Mouse (Mus musculus) heart, postnatal 0 days (tissue): ENCODE data around the gene Nav2. TPM values are rescaled to one million over a fixed set of nuclear protein-coding genes. Genes with fewer than 3 reads are reported as not detected.

Experiments used
- ATAC-seq: fragments of 200-750 bp; cut with Nextera tagmentation; 2 replicates; pipeline ENCODE4 v1.8.0; 2017; ENCODE audit warnings: low read depth, moderate number of reproducible peaks, moderate library complexity; ENCODE audit not compliant: insufficient read depth
- DNase-seq: peaks from one replicate; pipeline ENCODE4 v3.0.0-alpha.2; 2016; ENCODE audit warnings: low spot score
- H3K27ac ChIP-seq: fragments of 300-500 bp; sonication (generic); 2 replicates; pipeline ENCODE4 v1.5.1; 2014; ENCODE audit warnings: low read depth, mild to moderate bottlenecking
- H3K27me3 ChIP-seq: fragments of 300-500 bp; sonication (generic); 2 replicates; pipeline ENCODE4 v1.6.1; 2014; ENCODE audit warnings: low read length, mixed read lengths; ENCODE audit not compliant: control insufficient read depth, insufficient read depth
- H3K36me3 ChIP-seq: fragments of 300-500 bp; sonication (generic); replicated peaks from 2 replicates; pipeline ENCODE4 v1.6.1; 2014; ENCODE audit warnings: low read length, mixed read lengths; ENCODE audit not compliant: control insufficient read depth, insufficient read depth
- H3K4me1 ChIP-seq: fragments of 300-500 bp; sonication (generic); 2 replicates; pipeline ENCODE4 v1.6.1; 2014; ENCODE audit warnings: antibody characterized with exemption; ENCODE audit not compliant: control insufficient read depth, insufficient read depth
- H3K4me2 ChIP-seq: fragments of 300-500 bp; sonication (generic); 2 replicates; pipeline ENCODE4 v1.6.1; 2014; ENCODE audit warnings: low read depth, mild to moderate bottlenecking, low read length, moderate library complexity
- H3K4me3 ChIP-seq: fragments of 300-500 bp; sonication (generic); 2 replicates; pipeline ENCODE4 v1.5.1; 2014; ENCODE audit warnings: low read depth, low read length
- H3K9ac ChIP-seq: fragments of 300-500 bp; sonication (generic); replicated peaks from 2 replicates; pipeline ENCODE4 v1.6.1; 2014; ENCODE audit warnings: low read depth, low read length, mixed read lengths
- H3K9me3 ChIP-seq: fragments of 300-500 bp; sonication (generic); replicated peaks from 2 replicates; pipeline ENCODE4 v1.6.1; 2016; ENCODE audit warnings: low read length; ENCODE audit not compliant: control insufficient read depth
- CTCF ChIP-seq: IDR thresholded peaks from 2 replicates; pipeline ENCODE4 v1.5.1; 2016; ENCODE audit warnings: antibody characterized with exemption, control low read depth, low read depth
- EP300 ChIP-seq: IDR thresholded peaks from 2 replicates; pipeline ENCODE4 v1.6.1; 2016; ENCODE audit warnings: antibody characterized with exemption, low read depth
- WGBS: fragments of 180-500 bp; shearing (Covaris S2); extraction: QIAGEN DNeasy Blood & Tissue Kit; methylation state at CpG from one replicate; pipeline ENCODE4 v1.1.7; 2014; 5-methylcytosine and 5-hydroxymethylcytosine counted together
- polyA plus RNA-seq: library from polyadenylated mRNA; unstranded; fragments of >200 nt; fragmentation: Nextera tagmentation; extraction: Ambion mirVana; gene quantifications from 2 replicates; pipeline ENCODE4 v1.2.1, GENCODE M21; 2015
- total RNA-seq: library from RNA; depleted of rRNA; stranded (reverse); fragments of >200 nt; gene quantifications from 2 replicates; pipeline ENCODE4 v1.2.3, GENCODE M21; 2014; ENCODE audit warnings: low replicate concordance

The Nav2 gene
- total and polyA plus RNA-seq, 2 experiments from 2014 or later: 22.8 to 77.9 TPM

DNA sequence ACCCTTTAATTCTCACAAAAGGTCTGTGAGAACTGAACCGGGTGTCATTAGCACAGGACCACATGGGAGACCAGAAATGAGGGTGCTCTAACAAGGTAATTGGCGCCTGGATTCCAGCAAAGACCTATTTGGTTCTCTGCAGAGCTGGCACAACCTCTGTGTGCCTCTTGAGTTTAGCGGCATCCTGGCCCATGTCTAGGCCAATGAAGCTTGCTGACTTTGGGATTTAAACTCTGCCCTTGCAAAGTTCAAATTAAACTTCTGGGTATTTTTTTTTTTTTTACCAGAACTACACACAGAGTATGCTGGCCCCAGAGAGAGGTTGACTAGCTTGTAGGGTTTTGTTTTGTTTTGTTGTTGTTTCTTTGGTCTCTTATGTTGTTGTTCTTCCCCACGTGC is 617.6 kb downstream of the Nav2 start:
- Histone ChIP-seq H3K4me1 (peaks cover 20% of the 10 kb centered on the region), H3K27ac (peak overlapping the region; percentile 86), H3K4me3 (no peak overlapping the region), H3K4me2 (peak overlapping the region; percentile 64), H3K27me3 (no peaks in the 10 kb centered on the region), H3K9me3 (no peaks in the 10 kb centered on the region), H3K36me3 (no peaks in the 10 kb centered on the region), H3K9ac (no peak overlapping the region)
- no peak for ATAC-seq
- no peak for TF ChIP-seq CTCF
- no peak for TF ChIP-seq EP300
- 53% methylated on average over 4 of the region's 4 CpGs for WGBS
- no peak for DNase-seq

DNA sequence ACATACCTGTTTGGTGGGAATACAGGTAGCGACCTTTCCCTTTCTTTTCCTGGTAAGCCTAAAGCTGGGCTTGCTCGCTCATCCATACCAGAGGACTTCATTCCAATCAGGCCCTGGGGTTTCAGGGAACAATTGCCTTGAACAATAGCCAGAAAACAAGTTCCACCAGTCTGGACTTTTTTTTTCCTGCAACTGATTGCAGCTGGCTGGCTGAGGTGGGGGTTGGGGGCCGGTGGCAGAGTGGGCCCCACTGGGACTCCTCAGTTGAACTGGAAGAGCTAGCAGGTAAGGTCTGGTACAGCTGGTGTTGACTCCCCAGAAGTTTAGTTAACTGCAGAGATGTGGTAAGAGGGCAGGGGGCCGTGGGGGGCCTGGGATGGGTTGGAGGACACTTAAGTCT is 619.0 kb downstream of the Nav2 start:
- no peaks in the 10 kb centered on the region for H3K27me3 ChIP-seq
- DNase-seq (no peak), ATAC-seq (no peak)
- TF ChIP-seq CTCF (no peak), EP300 (no peak)
- peaks cover 20% of the 10 kb centered on the region for H3K4me1 ChIP-seq
- peak overlapping the region; percentile 11 for H3K4me2 ChIP-seq
- no peak overlapping the region; the same call in 1 of the 2 replicates for H3K9ac ChIP-seq
- no peaks in the 10 kb centered on the region for H3K9me3 ChIP-seq
- no peak overlapping the region for H3K4me3 ChIP-seq
- WGBS: 10% methylated on average over 4 of the region's 4 CpGs
- H3K27ac ChIP-seq: peak overlapping the region; percentile 60
- no peaks in the 10 kb centered on the region for H3K36me3 ChIP-seq

DNA sequence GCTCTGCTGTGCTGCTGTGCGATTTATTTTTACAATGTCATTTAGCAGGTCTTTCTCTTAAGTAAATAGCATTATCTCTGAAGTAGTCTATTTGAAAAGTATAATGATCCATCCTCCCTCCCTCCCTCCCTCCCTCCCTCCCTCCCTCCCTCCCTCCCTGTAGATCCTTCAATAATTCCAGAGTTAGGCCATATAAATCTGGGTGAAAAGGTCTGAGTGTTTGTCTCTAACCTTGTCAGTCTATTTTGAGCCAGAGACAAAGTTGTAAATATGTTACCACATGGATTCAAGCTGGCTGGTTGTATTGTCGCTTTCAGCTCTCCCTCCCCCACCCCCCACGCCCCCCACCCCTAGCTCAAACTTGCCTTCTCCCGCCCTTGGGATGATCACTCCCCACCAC is 619.4 kb downstream of the Nav2 start:
- Histone ChIP-seq H3K27me3 (no peaks in the 10 kb centered on the region), H3K36me3 (no peaks in the 10 kb centered on the region), H3K27ac (peak overlapping the region; percentile 60), H3K4me3 (no peak overlapping the region), H3K4me2 (peak overlapping the region; percentile 11), H3K9ac (no peak overlapping the region), H3K4me1 (peaks cover 20% of the 10 kb centered on the region), H3K9me3 (no peaks in the 10 kb centered on the region)
- TF ChIP-seq CTCF (no peak), EP300 (no peak)
- WGBS: 15% methylated on average over 4 of the region's 4 CpGs
- ATAC-seq: no peak
- no peak for DNase-seq

DNA sequence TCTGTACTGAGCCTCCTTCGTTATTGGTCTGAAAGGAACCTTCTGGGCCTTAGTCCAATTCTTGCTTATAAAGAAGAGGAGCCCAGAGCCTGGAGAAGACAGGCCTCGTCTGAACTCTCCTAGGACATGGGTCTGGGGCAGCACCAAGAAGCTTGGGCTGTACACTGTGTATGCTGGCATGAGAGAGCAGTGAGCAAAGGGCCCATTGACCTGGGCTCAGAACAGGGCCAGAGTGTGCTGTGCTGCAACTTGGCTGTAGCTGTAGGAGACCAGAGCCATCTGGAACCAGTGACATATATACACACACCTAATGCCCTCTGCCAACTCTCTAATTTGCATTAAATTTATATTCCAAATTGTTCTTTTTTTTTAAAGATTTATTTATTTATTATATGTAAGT is 621.0 kb downstream of the Nav2 start:
- Histone ChIP-seq H3K36me3 (no peaks in the 10 kb centered on the region), H3K27me3 (no peaks in the 10 kb centered on the region), H3K4me1 (peaks cover 25% of the 10 kb centered on the region), H3K4me2 (no peak overlapping the region), H3K27ac (0 out of 2 replicates have a peak overlapping the region, but pooled peaks have one; percentile 15), H3K9ac (no peak overlapping the region), H3K9me3 (no peaks in the 10 kb centered on the region), H3K4me3 (no peak overlapping the region)
- WGBS: 35% methylated on average over 2 of the region's 2 CpGs
- no peak for ATAC-seq
- no peak for DNase-seq
- TF ChIP-seq EP300 (no peak), CTCF (no peak)

DNA sequence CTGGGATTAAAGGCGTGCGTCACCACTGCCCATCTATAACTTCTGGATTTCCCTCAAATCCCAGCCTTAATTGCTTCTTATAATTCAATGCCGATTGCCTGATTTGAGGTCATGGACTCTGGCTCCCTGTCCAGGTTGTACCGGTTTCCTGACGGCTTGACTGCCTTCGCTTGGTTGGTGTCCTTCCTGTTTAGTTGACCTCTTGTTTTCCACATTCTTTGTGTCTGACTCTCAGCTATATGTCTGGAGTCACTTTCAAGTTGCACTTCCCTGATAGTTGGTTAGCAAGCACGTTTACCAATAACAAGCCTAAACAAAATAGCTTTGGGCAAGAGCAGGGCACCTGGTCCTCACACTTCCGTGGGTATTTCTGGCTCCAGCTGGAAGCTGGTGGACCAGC is 625.1 kb downstream of the Nav2 start:
- ATAC-seq (0 out of 2 replicates have a peak, but pooled peaks have one; percentile 2), DNase-seq (no peak)
- Histone ChIP-seq H3K9me3 (no peaks in the 10 kb centered on the region), H3K27ac (peak overlapping the region; percentile 84), H3K36me3 (peaks cover 11% of the 10 kb centered on the region), H3K4me3 (no peak overlapping the region), H3K9ac (no peak overlapping the region), H3K4me1 (peaks cover 20% of the 10 kb centered on the region), H3K4me2 (no peak overlapping the region), H3K27me3 (no peaks in the 10 kb centered on the region)
- 62% methylated on average over 8 of the region's 8 CpGs for WGBS
- TF ChIP-seq CTCF: no peak
- no peak for TF ChIP-seq EP300

DNA sequence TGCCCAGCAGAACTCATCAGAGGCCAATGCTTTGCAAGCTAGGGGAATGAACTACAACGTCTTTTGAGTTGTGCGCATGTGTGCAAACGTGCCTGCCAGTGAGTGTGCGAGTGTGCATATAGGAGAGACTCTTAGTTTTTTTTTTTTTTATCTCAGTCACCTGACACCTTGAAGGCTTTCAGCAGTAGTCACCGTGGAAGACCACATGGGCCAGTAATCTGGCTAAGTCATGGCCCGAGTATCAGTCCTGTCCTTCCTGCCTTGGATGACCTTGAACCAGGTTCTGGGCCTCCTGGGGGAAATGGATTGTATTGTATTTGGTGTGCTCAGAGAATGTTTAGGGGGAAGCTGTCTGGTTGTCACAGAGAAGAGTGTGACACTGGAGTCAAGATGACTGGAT is 625.7 kb downstream of the Nav2 start:
- Histone ChIP-seq H3K27ac (peak overlapping the region; percentile 84), H3K9ac (no peak overlapping the region), H3K4me1 (peaks cover 20% of the 10 kb centered on the region), H3K4me2 (no peak overlapping the region), H3K27me3 (no peaks in the 10 kb centered on the region), H3K4me3 (no peak overlapping the region), H3K9me3 (no peaks in the 10 kb centered on the region), H3K36me3 (peaks cover 11% of the 10 kb centered on the region)
- ATAC-seq (peak; percentile 63), DNase-seq (no peak)
- 30% methylated on average over 6 of the region's 6 CpGs for WGBS
- TF ChIP-seq CTCF: no peak
- TF ChIP-seq EP300: no peak
